Mouse (Mus musculus) embryonic stem cell, embryonic (primary cell): ENCODE measurements at regions not wholly inside any gene's neighbourhood (a gene's known extent, or its start where the extent isn't known, plus 50 kb on each side); places are given as distances from the start of the nearest gene placed in this dataset.

Experiments used
- CTCF ChIA-PET, 4 experiments: fragments of 300-600 bp in 2 of 4; fragments of 350-600 bp in 2 of 4; sonication (Branson Sonifier 250); formaldehyde crosslinking; loops; one replicate each; lab custom pipeline; 2022; ENCODE audit warnings: inconsistent platforms in 2 of 4; lab: Charles Lee
- POLR2A ChIA-PET, 4 experiments: fragments of 300-600 bp in 2 of 4; fragments of 350-600 bp in 2 of 4; sonication (Branson Sonifier 250); formaldehyde crosslinking; loops; one replicate each; lab custom pipeline; 2022; ENCODE audit warnings: antibody characterized with exemption in 4 of 4, inconsistent platforms in 1 of 4; lab: Charles Lee

DNA sequence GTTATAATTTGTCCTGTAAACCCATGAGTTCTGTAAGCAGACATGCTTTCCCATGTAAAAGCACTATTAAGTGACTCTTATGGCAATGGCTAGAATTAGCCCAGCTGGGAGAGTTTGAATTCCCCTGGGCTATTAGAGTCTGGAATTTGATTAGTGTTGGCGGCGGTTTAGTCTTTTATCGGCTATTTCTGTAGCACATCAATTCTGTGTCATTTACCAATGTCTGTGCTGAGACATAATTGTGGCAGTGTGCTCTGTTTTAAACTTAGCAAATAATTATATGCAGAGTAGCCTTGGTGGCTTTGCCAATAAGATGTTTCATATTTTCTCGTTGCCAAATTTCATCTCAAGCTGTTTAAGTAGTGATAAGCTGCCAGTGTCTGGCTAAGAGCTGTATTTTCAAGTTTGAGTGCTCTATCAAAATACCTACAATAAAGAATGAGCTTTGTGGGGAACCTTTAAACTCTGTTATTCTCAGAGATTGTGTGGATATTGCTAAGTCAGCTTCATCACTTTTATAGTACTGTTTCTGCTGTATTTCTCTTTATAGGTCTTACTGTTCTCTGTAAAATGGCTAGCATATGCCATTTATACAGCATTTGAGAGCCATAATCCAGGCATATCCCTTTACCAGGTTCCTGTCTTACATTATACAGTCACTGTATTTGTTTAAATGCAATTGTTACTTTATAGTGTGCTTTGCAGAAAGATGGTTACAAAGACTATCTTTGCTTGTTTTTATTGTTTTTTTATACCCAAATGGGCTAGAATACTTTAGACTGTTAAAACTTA lies 466.7 kb downstream of the Plod2 start:
- ChIA-PET CTCF (no interaction called here), POLR2A (no interaction called here)

DNA sequence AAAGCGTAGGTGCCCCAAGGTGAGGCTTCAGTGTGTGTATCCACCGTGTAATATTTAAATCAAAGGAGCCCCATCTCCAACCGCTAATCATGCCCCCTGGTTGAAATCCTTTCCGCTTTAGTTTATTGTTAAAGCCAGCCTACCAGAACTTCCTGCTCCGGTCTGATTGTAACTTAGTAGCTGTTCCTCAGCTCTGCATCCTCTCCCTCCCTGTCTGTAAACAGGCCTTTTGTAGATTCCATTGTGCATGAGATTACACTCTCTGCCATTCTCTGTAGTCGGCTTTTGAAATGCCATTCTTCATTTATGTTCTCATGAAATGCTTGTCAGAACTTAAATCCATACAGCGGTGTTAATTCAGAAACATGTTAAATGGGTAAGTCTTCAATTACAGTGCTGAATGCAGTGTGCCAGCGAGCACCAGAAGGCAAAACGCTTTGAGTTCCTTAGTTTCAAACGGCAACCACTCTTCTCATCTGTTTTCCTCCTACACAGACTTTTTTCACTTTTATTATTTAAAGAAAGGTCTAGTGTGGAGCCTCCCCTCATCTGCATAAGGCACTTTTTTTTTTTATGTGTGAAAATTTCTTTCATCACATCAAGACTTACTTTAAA lies 502.4 kb downstream of the Plod2 start:
- ChIA-PET POLR2A (no interaction called here), CTCF (no interaction called here)

DNA sequence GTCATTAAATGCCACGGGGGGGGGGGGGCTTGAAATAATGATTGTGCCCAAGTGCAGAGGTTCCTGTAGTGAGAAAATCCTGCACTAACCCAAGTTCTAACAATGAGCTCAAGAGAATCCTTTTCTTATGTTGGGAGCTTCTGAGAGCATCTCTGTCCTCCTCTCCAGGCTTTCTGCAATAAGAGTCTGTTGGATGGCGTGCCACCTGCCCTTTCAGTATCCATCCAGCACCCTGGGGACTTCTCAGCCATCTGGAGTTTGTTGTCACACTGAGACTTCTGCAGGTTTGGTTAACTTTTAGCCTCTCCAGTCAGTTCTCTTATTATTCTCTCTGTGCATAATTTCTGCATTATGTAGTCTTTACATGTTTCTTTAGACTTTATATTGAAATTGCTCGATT lies 530.1 kb downstream of the Plod2 start:
- ChIA-PET POLR2A (no interaction called here), CTCF (interaction anchor here in 1 of 4 experiments (0.6 kb wide), 1 partner anchor 527 kb away, joined by 9 read pairs; no protein-coding TSS in a partner anchor)

DNA sequence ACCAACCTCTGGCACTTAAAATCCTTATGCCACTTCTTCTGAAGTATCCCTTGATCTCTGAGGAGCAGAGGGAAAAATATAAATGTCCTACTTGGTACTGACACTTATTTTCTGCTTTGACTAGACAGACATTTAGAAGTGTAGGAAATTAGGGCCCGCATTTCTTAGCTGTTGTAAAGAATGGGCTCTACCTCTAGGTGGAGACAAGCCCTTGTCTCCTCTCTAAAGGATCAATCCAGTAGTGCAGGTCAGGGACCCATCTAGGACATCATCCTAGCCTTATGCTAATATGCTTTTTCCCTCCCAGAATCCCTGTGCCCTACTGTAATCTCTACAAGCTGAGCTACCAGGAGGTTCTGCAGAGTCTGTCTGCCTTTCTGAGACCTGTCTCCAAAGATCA lies 541.1 kb downstream of the Plod2 start:
- ChIA-PET POLR2A (no interaction called here), CTCF (no interaction called here)

DNA sequence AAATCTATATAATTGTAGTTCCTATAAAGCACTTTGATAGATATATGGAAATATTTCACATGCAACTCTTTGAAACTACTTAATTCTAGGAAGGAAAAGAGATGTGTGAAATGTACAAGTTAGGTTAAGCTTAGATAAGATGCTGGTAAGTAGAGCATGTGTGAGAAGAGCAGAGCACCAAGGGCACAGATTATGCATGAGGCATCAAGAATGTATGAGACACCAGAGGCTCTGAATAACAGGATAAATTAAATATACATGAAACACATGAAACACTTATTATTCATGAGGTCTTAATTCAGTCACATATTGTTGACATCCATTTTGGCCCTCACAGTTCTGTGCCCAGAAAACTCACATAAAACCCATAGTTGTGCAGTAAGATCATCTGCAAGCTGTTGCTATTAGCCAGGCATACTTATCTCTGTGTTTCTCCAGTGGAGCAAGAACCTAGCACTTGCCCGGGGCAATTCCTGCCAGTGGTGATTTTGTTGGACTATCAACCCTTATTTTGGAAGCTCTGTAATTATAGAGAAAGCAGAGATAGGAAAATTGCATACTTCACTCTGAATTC lies 556.1 kb downstream of the Plod2 start:
- CTCF ChIA-PET: no interaction called here
- POLR2A ChIA-PET: no interaction called here

DNA sequence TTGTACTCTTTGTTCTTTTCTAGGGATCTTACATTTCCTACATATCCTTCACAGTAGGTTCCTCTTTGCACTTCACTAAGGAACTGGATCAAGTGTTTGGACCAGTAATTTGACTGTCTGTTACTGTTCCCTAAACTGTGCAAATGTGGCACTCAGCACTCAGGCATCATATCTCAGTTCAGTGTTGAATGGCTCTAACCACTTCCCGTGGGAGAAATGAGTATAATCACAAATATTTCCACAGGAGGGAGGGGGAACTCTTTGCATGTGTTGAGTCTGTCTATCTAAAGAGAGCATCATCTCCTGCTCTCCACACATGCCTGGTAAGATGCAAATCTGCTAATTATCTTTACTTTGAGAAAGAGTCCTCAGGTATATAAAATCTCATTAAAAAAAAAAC lies 588.5 kb downstream of the Plod2 start:
- POLR2A ChIA-PET: no interaction called here
- CTCF ChIA-PET: no interaction called here

DNA sequence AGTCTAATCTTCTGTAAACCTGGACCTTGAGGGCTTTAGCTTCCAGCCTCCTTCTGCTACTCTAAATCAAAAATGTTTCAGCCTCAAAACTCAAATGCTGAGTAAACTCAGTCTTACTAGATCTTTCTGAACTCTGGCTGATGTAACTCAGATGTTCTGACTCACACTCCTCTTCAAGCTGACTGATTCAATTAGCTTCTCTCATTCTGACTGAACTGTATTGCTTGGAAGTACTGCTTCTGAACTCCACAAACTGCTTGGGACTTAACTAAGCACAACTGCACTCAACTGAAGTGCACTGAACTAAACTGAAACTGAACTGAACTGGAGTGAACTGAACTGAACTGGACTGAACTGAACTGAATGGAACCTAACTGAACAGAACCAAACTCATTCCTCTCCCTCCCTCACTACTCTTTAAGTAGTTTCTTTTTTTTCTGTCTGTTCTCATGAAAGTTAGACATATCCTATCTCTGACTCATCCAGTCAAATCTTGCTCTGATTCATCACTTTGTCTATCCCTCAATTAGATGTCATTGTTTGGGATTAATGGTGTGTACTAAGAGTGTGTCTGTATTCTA lies 589.7 kb downstream of the Plod2 start:
- POLR2A ChIA-PET: no interaction called here
- CTCF ChIA-PET: interaction anchor here in 1 of 4 experiments (0.6 kb wide), 1 partner anchor 690 kb away, joined by 15 read pairs; no protein-coding TSS in a partner anchor

DNA sequence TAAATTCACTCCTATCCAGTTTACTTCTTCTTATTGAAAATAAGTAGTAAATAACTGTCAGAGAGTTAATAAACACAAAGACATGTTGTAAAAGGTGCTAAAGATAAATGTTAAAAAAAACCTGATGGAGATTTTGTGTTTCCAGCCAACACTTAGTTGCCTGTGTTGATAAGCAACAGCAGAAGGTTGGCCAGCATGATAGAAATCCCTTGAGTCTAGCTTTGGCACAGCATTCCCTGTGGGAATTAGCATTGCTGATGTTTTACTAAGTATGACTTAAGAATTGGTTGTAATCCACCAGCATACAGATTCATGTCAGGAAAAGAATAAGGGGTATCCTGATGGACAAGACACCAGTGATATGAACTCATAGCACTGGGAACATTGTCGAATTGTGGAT lies 594.3 kb downstream of the Plod2 start:
- POLR2A ChIA-PET: no interaction called here
- CTCF ChIA-PET: no interaction called here

DNA sequence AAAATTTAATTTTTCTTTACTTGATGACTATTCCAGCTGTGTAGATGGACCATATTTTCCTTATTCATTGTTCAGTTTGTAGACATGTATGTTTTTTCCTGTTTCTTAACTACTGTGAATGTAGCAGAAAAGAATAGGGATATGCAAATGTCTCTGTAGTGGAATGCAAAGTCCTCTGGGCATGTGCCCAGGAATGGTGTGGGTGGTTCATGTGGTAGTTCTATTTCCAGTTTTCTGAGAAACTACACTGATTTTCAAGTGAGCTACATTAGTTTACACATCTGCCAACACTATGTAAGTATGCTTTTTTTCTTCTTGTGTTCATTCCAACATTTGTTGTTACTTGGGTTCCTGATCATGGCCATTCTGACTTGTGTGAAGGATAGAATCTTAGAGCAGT lies 628.0 kb downstream of the Plod2 start:
- POLR2A ChIA-PET: no interaction called here
- CTCF ChIA-PET: interaction anchor here in 1 of 4 experiments (0.6 kb wide), 1 partner anchor 22 kb away, joined by 3 read pairs; no protein-coding TSS in a partner anchor

DNA sequence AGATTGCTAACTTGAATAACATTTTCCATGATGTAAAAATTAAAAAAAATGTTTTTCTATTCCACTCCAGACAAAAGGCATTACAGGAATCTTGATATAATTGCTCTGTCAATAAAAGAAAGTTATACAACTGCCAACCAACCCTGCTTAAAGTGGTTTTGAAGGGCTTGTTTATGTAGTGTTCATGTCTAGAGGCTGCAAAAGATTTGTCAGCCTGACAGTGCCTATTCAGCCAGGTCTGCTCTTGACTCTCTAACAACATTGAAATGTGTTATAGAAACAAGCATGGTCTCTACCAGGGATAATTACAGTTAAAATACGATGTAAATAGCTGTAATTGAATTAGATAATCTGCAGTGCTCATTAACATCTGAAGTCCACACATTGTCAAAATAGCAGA lies 644.6 kb downstream of the Plod2 start:
- ChIA-PET CTCF (no interaction called here), POLR2A (no interaction called here)

DNA sequence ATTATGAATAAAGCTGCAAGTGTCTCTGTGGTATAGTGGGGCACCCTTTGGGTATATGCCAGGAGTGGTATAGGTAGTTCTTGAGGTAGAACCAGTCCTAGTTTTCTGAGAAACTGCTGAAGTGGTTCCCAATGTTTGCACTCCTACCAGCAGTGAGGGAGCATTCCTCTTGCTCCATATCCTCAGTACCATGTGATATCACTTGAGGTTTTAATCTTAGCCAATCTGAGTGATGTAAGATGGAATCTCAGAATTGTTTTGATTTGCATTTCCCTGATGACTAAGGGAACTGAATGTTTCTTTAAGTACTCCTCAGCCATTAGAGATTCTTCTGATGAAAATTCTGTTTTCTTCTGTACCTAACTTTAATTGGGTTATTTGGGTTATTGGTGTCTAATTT lies 690.5 kb downstream of the Plod2 start:
- ChIA-PET CTCF (no interaction called here), POLR2A (no interaction called here)

DNA sequence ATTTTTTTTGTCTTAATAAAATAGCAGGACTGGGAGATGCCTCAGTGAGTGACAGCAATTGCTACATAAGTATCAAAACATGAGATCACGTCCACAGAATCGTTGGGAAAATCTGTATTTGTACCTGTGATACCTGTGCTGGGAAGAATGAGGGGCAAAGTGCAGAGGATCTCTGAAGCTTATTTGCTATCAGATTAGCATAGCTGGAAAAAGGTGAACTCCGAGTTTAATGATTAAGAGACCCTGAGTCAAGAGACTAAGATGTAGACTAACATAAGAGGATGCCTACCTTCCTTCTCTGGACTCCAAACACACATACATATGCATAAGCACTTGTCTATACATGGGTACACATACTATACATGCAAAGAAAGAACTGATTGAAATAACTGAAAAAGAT lies 710.1 kb downstream of the Plod2 start:
- CTCF ChIA-PET: no interaction called here
- POLR2A ChIA-PET: no interaction called here

DNA sequence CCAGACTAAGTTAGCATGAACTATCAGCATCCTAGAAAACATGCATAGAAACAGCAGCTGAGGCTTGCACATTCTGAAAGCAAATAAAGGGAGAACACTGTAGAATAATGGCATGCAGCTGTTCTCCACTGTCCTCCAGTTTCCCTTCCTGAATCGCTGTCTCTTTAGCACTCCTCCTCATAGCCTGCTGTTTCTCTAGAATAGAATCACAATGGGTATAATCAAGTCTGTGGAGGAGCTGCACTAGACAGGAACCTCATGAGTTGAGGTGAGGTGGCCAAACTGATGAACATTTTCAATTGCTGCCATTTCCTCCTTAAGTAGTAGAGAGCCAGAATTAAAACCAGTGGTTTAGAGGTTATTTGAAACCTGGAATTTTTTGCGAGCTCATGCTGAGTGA lies 755.3 kb downstream of the Plod2 start:
- POLR2A ChIA-PET: no interaction called here
- CTCF ChIA-PET: interaction anchor here in 1 of 4 experiments (0.6 kb wide), 1 partner anchor 16 kb away, joined by 3 read pairs; no protein-coding TSS in a partner anchor

DNA sequence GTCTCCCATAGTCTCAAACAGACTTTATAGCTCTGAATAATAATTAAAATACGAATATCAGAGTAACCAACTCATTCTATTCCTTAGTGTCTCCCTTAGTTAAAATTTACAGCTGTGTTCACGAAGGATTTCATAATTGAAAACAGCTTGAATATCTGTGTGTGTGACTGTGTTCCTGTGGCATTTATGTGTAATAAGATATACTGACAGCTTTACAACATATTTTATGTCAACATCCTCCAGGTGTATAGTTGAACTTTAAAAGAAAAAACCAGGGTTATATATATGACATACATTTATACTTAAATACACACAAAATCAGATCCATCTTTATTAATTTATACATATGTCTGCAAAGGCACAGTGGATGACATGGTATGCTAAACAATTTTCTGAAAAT lies 764.7 kb downstream of the Plod2 start:
- ChIA-PET CTCF (no interaction called here), POLR2A (no interaction called here)

DNA sequence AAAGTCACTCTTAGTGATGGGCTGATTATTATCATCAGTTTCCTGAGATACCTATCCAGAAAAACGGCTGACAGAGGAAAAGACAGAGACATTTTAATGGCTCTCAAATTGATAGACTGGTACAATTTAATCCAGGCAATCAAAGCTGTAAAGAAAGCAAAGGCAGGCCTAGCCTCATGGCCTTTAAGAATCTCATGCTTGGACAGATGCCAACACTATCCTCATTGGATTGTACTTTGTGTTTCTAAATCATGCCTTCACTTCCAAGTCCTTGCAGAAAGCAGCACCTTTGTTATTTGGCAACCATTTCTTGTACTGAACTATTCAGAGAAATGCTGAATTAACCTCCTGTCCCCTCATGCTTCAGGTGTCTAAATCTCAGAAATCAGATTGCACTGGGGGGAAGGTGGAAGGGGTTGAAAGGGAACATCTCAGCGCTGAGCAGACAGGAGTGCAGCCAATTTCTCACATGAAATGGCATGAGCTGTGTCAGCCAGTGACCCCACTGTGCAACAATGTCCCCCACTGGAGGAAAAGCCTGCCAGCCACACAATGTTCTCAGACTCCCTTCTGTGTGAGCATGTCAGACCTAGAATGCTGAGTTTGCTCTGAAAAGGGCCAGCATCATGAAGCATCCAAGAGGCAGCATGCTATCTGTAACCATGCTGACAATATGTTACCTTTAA lies 787.1 kb downstream of the Plod2 start:
- CTCF ChIA-PET: no interaction called here

More for the DNA sequence above, 787.1 kb downstream of the Plod2 start:
- POLR2A ChIA-PET: no interaction called here
